Mouse (Mus musculus) lung, adult 18-20 months (tissue): ENCODE measurements around the gene Trpc2.

ENCODE experiments used
- DNase-seq, 2 experiments: peaks; one replicate each; pipeline ENCODE4 v3.0.0; 2022; ENCODE audit warnings: mixed read lengths in 2 of 2

The Trpc2 gene

DNA sequence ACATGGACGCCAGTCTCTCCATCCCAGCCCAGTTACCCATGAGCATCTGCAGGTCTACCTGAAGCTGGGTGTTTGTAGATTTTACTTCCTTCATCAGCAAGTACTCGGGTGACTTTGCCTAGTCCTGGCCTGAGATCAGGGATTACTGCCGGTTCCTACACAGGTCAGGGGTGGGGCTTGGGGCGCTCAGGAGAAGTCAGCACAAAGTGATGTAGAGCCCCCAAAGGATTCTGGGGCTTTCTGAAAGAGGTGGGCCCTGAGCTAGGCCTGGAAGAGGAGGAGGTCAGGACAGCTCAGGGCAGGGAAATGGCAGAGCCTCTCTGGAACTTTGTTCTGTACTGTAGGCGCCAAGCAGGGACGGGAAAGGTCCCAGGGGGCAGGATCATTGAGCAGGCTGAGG lies 19.8 kb downstream of the Trpc2 start:
- DNase-seq, result no peak

DNA sequence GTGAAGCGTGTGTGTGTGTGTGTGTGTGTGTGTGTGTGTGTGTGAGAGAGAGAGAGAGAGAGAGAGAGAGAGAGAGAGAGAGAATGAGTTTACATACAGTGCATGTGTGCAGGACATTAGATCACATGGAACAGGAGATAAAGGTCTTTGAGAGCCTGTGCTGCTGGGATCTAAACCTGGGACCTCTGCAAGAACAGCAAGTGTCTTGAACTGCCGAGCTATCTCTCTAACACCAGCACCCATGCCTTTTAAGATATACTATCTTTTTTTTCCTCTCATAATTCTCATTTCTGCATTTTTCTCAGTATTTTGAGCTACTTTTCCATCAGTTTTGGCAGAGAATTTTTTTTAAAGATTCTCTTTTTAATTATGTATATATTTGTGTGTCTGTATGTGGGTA lies 20.6 kb downstream of the Trpc2 start:
- DNase-seq, result no peak

DNA sequence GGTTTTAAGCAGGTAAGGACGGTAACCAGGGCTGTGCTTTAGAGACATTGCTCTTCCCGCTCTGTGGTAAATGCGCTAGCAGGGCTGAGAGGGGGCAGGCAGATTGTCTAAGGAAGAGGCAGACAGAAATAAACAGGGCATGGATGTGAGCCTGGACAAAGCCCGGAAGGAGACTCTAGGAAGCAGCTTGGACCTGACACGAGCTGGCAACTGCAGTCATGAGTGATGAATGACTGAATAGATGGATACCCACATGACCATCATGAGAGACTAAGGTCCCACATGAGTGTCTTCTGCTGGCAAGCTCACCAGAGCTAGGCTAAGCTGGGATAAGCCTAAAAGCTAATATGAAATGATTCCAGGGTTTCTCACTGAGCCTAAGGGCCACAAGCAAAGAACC lies 21.2 kb downstream of the Trpc2 start:
- peak in 1 of 2 experiments; percentile 22 for DNase-seq

DNA sequence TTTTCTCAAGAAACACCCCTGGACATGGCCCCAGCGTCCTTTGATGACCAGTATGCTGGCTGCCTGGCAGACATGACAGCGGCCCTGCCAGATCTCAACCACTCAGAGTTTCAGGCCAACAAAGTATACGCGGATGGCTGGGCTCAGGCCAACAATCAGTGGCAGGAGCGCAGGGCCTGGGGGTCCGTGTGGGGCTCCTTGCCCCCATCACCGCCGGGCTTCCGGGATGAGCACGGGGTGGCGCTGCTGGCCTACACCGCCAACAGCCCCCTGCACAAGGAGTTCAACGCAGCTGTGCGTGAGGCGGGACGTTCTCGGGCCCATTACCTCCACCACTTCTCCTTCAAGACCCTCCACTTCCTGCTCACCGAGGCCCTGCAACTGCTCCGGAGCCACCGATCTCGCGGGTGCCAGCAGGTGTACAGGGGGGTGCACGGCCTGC lies 23.8 kb downstream of the Trpc2 start:
- DNase-seq, result no peak

DNA sequence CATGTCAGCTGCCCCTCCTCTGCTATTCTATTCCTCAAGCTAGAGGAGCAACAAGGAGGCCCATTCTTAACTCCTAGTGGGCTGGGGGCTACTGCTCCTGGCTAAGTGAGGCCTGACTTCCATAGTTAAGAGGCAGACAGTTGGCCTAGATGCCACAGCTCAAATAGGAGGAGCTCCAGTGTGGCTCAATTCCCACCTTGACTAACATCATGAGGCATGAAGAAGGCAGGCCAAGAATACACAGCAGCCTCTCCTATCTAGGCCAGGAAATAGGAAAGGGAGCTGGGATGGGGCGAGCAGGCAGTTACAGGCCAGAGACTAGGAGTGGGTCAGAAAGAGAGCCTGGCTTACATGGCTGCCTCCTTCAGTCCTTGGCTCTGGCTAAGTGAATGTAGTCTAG lies 25.3 kb downstream of the Trpc2 start:
- no peak for DNase-seq

DNA sequence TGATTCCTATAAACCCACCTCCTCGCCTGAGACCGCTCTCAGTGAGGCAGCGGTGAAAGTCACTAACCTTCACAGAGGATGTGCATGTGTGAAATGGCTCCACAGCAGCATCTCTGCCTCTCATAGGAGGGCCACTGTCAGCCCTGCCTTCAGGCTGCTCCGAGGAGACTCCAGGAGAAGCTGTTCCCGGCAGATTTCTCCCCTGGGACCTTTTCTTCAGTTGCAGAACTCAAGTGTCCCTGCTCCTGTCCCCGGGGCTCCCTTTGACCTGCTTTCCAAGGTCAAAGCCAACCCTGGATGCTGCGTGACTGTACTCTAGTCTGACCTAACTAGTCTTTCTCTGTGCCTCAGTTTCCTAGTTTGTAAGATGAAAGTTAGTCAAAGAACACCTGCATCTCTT lies 26.3 kb downstream of the Trpc2 start, which contains the start of gene Art5:
Art5 (minus strand) TSS at position 319 of the 400 bp plus-strand sequence.
- no peak for DNase-seq

DNA sequence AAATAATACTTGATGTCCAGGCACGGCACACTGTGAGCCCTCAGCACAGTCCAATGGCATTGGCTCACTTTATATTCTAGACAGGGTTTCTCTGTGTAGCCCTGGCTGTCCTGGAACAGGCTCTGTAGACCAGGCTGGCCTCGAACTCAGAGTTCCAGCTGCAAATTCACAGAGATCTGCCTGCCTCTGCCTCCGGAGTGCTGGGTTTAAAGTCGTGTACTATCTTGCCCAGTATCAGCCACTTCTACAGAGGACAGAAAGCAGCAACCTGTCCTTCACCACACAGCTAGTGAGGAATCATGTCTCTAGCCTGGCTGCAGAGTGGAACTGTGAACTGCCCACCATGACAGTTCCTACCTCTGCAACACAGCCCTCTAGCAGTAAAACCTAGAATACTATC lies 26.8 kb downstream of the Trpc2 start:
- no peak for DNase-seq

DNA sequence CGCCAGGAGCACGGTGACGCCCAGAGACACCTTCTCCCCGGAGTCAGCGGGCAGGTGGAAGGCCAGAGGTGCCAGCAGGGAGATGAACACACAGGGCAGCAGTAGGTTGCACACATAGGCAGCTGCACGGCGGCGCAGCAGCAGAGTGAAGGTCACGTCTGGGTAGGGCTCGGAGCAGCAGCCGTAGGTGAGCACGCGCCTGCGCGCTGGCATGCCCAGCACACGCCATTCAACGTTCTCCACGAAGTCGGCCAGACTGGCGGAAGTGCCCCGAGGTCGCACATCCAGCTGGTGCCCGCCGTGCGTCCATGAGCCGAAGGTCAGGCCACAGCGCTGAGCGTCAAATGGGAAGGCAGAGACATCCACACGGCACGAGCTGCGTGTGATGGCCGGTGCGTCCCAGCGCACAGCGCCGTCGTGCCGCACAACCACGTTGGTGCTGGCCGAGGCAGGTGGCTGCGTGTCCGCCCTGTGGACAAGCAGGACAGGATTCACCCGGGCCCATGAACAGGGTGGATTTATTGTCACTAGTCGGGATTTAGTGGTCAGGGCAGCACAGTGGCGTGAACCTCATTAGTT lies 30.3 kb downstream of the Trpc2 start:
- no peak for DNase-seq

DNA sequence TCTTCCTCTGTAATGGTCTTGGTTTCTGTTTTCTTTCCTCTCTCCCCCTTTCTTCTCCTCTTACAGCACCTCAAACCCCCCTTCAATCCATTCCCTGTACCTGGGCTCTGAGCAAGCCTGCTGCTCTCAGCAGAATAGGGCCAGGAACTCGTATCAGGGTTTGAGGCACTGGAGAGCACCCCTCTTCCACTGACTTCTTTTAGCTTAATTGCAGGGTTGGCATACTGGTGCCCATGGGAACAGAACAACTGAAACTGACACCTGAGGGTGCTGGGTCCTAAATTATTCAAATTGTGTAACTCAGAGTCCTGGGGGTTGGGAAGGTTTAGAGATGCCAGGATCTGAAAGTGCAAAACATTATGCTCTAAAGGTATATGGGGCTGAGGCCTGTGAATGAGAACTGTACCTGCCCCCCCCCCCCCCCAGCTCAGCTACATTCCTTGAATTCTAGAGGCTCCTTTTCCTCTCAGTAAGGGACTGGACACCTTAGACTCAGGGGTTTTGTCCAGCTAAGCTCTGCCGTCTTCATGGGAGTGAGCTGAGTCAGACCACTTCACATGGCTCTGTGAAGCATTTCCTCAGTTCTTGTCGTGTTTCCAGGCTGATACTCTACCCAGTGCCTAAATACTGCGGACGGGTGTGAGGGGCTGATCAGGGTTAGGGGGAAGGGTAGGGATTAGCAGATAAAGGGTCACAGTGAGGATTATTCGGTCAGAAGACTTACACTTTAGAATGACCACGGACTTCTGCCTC lies 33.8 kb downstream of the Trpc2 start, which contains the start of gene Chrna10:
Chrna10 (minus strand) TSS at position 250 of the 753 bp plus-strand sequence.
- no peak for DNase-seq

DNA sequence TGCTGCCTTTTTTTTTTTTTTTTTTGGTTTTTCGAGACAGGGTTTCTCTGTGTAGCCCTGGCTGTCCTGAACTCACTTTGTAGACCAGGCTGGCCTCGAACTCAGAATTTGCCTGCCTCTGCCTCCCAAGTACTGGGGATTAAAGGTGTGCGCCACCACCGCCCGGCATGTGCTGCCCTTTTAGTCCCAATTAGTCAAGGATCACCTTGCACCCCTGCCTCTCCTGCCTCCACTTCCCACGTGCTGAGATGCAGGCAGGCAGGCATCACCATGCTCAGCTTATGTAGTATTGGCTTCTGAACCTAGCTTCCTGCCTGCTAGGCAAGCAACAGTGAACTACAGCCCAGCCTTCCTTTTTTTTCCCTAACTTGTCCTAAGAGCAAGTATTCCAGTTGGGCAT lies 34.5 kb downstream of the Trpc2 start:
- DNase-seq, result no peak

DNA sequence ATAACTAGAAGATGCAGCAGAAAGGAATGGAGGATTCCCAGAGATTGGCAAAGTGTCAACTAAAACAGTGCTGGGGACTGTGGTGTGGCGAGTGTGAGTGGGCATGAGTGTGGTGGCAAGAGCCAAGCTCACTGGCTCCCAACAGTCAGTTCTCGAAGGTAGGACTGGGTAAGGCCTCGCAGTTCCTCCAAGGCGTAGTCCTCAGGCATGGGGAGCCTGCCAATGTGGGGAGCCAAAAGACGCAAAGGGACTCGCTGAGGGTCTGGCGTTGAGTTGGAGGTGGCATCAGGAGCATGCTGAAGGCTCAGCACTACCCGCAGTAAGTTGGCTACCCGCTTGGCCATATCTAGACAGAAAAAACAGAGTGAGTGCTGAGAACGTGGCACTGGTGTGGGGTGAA lies 37.4 kb downstream of the Trpc2 start:
- no peak for DNase-seq

DNA sequence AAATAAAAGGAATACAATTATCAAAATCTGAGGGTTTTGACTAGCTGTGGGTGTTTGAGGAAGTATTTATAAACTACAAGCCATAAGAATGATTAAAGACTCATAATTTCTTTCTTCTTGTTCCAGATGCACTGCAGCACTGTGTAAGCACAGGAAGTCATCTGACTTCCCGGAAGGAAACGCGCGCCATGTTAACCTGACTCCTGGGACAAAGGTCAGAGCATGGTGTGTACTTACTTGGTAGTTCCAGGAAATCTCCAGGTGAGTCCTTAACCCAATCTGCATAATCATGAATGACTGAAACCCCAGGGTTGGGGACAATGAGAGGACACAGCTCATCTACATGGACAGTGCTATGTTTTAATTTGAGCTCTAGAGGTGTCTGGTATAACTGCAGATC lies 49.5 kb downstream of the Trpc2 start:
- DNase-seq, result peak in 1 of 2 experiments; percentile 38

DNA sequence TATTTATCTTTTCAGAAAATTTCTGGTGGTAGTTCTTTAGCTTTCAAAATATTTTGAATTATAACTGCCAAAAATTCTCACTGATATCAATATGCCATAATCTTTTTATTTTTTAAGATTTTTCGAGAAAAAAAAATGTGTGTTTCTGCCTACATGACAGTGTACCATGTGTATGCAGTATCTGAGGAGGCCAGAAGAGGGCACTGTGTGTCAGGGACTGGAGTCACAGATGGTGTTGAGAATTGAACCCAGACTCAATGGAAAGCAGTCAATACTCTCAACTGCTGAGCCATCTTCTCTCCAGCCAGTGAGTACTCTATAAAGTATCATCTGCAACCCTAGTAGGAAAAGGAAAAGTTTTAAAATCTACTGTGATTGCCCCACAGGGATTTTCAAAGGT lies 54.5 kb downstream of the Trpc2 start:
- no peak for DNase-seq

DNA sequence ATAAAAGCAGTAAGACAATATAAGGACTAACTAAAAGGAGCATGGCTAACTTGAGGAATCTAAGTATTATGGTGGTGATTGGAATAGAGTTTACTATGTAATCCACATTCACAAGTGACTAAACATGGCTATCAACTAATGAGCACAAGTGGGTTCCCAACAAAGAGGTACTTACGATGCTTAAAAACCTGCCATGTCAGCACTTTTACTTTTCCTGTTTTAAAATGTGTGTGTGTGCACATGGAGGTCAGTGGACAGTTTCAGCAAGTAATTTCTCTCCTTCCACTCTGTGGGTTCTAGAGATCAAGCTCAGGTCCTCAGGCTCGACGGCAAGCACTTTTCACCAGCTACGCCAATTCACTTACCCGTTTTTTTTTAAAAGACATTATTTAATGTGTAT lies 55.0 kb downstream of the Trpc2 start:
- no peak for DNase-seq
